Comparison of ENCODE assay signal across 9 mouse cellular contexts in genomic region chr17:84190885-84191284, GRCm38 (mm10). TPM values are rescaled to one million over a fixed set of nuclear protein-coding genes. Genes with fewer than 3 reads are reported as not detected.
DNase-seq lines count a peak whose midpoint lies in the region; ATAC-seq and TF ChIP-seq lines count a peak whose summit lies in the region.
"Had no signal": no experiment of that assay in that cellular context is flagged by ENCODE, and none has a peak within 500 bp of the region (broad histone marks: within the 10 kb centered on the region; RNA-seq: fewer than 3 reads in every experiment).

No protein-coding gene starts in this region.

- H3K9me3 ChIP-seq in forebrain, embryonic 11.5 days (ENCODE audit: control insufficient read depth, low read length): no peaks in the 10 kb centered on the region
- no peaks in the 10 kb centered on the region for H3K9me3 ChIP-seq in forebrain, embryonic 13.5 days (replicated peaks)
- no peaks in the 10 kb centered on the region for H3K9me3 ChIP-seq in ES-E14 (ENCODE audit: control insufficient read depth, insufficient read depth, low read depth, low read length)
- H3K9me3 ChIP-seq: lung, embryonic 15.5 days had no signal

- no peak overlapping the region for H3K9ac ChIP-seq in forebrain, embryonic 11.5 days (ENCODE audit: low read length)
- H3K9ac ChIP-seq in forebrain, embryonic 13.5 days: no peak overlapping the region
- no peak overlapping the region for H3K9ac ChIP-seq in ES-E14 (ENCODE audit: insufficient read depth, low read depth, low read length, poor library complexity, severe bottlenecking)
- H3K9ac ChIP-seq: lung, embryonic 15.5 days had no signal

- ATAC-seq in forebrain, embryonic 11.5 days (replicated peaks; ENCODE audit: low FRiP score): no peak
- ATAC-seq in forebrain, embryonic 13.5 days: no peak
- ATAC-seq in megakaryocyte, adult 5-6 weeks (ENCODE audit: poor library complexity, severe bottlenecking): peak; percentile 7; the same call in 1 of the 2 replicates

- in situ Hi-C loops in ES-E14 (cut with MboI; ENCODE audit: low sequenced_read_pairs in 2 of 2, unreplicated experiment in 2 of 2): no loop called here

- 0 out of 2 replicates have a peak, but pooled peaks cover 2% of the 10 kb centered on the region for H3K27me3 ChIP-seq in forebrain, embryonic 11.5 days (ENCODE audit: control insufficient read depth, insufficient read depth, low read length)
- H3K27me3 ChIP-seq in forebrain, embryonic 13.5 days: peaks cover 14% of the 10 kb centered on the region; the same call in 1 of the 2 replicates
- H3K27me3 ChIP-seq in cerebellum, adult 2 months (ENCODE audit: control insufficient read depth, insufficient read depth, low read length): peaks cover 4% of the 10 kb centered on the region; the same call in 1 of the 2 replicates
- H3K27me3 ChIP-seq: lung, embryonic 15.5 days had no signal

- H3K4me1 ChIP-seq in forebrain, embryonic 11.5 days (replicated peaks; ENCODE audit: control insufficient read depth, insufficient read depth, low read length): peaks cover 12% of the 10 kb centered on the region
- H3K4me1 ChIP-seq in forebrain, embryonic 13.5 days: peaks cover 29% of the 10 kb centered on the region
- peaks cover 3 to 9% of the 10 kb centered on the region in 2 experiments; a peak in 1 of 4 replicates for H3K4me1 ChIP-seq in ES-E14 (ENCODE audit: control insufficient read depth in 2 of 2, insufficient read depth in 2 of 2, low read length in 2 of 2, poor library complexity in 1 of 2)
- no peaks in the 10 kb centered on the region; the same call in 1 of the 2 replicates for H3K4me1 ChIP-seq in cerebellum, adult 2 months (ENCODE audit: control insufficient read depth, insufficient read depth, low read length)

- H3K27ac ChIP-seq in forebrain, embryonic 11.5 days (ENCODE audit: low read depth, low read length): no peak overlapping the region
- H3K27ac ChIP-seq in forebrain, embryonic 13.5 days: no peak overlapping the region
- H3K27ac ChIP-seq in ES-E14 (ENCODE audit: insufficient read depth, low read depth, low read length, poor library complexity, severe bottlenecking): no peak overlapping the region
- no peak overlapping the region for H3K27ac ChIP-seq in cerebellum, adult 2 months (ENCODE audit: insufficient read depth, low read length)
- H3K27ac ChIP-seq: lung, embryonic 15.5 days had no signal

- WGBS in forebrain, embryonic 11.5 days: 33% methylated on average over 8 of the region's 8 CpGs
- 27% methylated on average over 8 of the region's 8 CpGs for WGBS in forebrain, embryonic 13.5 days
- 25% methylated on average over 8 of the region's 8 CpGs for WGBS in cerebellum, adult 2 months

- no peak for TF ChIP-seq POLR2A in cerebellum, adult 2 months (IDR thresholded peaks at IDR 0.05; ENCODE audit: borderline replicate concordance, insufficient read depth, low read length)

- intact Hi-C loops in gastrocnemius, postnatal 14 days (cut with DNase I; ENCODE audit: low total_unique reads): loop anchor here (5.0 to 10.0 kb wide), 3 partner anchors 164 to 289 kb away; no protein-coding TSS in a partner anchor

- H3K4me3 ChIP-seq in forebrain, embryonic 11.5 days (ENCODE audit: low read depth, low read length): no peak overlapping the region
- no peak overlapping the region for H3K4me3 ChIP-seq in forebrain, embryonic 13.5 days
- no peak overlapping the region for H3K4me3 ChIP-seq in ES-E14 (ENCODE audit: insufficient read depth in 1 of 2, low read depth in 1 of 2, low read length in 2 of 2, poor library complexity in 1 of 2, severe bottlenecking in 1 of 2)
- no peak overlapping the region for H3K4me3 ChIP-seq in cerebellum, adult 2 months (replicated peaks; ENCODE audit: insufficient read depth, low read depth, low read length)
- H3K4me3 ChIP-seq: lung, embryonic 15.5 days had no signal

- peak; percentile 93 for TF ChIP-seq CTCF in cerebellum, adult 2 months (IDR thresholded peaks at IDR 0.05; ENCODE audit: borderline replicate concordance, insufficient read depth, low read depth, low read length)

- DNase-seq in forebrain, embryonic 11.5 days (ENCODE audit: low spot score): peak; percentile 88
- no peak for DNase-seq in ES-E14 (ENCODE audit: low read depth, low spot score)
- DNase-seq in cerebellum, adult 2 months: peak; percentile 51 to 75
- DNase-seq in gastrocnemius, postnatal 14 days: peak; percentile 82
- peak; percentile 73 for DNase-seq in layer of hippocampus, adult 9-10 months (ENCODE audit: low spot score)
- DNase-seq in spleen, postnatal 36 days (ENCODE audit: low spot score in 2 of 2): peak; percentile 84 to 89

- no peaks in the 10 kb centered on the region; the same call in 1 of the 2 replicates for H3K36me3 ChIP-seq in forebrain, embryonic 11.5 days (ENCODE audit: control insufficient read depth, insufficient read depth, low read length)
- H3K36me3 ChIP-seq in forebrain, embryonic 13.5 days (ENCODE audit: poor library complexity, severe bottlenecking): 0 out of 2 replicates have a peak, but pooled peaks cover 22% of the 10 kb centered on the region
- peaks cover 20% of the 10 kb centered on the region for H3K36me3 ChIP-seq in ES-E14 (ENCODE audit: control insufficient read depth, insufficient read depth, low read length, poor library complexity, severe bottlenecking)

- H3K4me2 ChIP-seq in forebrain, embryonic 11.5 days (ENCODE audit: low read depth, low read length, severe bottlenecking): no peak overlapping the region
- no peak overlapping the region for H3K4me2 ChIP-seq in forebrain, embryonic 13.5 days
- H3K4me2 ChIP-seq: lung, embryonic 15.5 days had no signal

TF ChIP-seq in ES-E14, 5 proteins besides CTCF, POLR2A, EP300 and RAD21:
- TF ChIP-seq ZNF384 (IDR thresholded peaks at IDR 0.05; ENCODE audit: low read depth, low read length): no peak
- peak; percentile 72; the same call in 1 of the 2 replicates for TF ChIP-seq ZC3H11A (IDR thresholded peaks at IDR 0.05; ENCODE audit: borderline replicate concordance, low read depth, low read length)

RNA-seq across cellular contexts. Expression of gene Zfp36l2, which starts 3.1 kb away (rescaled TPM):
- polyA plus RNA-seq in forebrain, embryonic 11.5 days (2014; fragmentation: Nextera tagmentation; extraction: Ambion mirVana): 11.9 and 15.3 TPM in 2 replicates
- polyA plus RNA-seq in forebrain, embryonic 13.5 days (2015; fragmentation: Nextera tagmentation; extraction: Ambion mirVana): 4.9 and 5.0 TPM in 2 replicates
- 11.0 and 12.6 TPM in 2 replicates for total RNA-seq in ES-E14 (2012; rRNA removed)
- polyA plus RNA-seq in cerebellum, adult 2 months (2012; rRNA removed): 14.2 and 15.9 TPM in 2 replicates
- total RNA-seq in gastrocnemius, postnatal 14 days (2021): 10 to 100 TPM; 17.0 to 21.3 TPM
- total RNA-seq in megakaryocyte, adult 5-6 weeks (2015): 316 and 357 TPM in 2 replicates
- total RNA-seq in megakaryocyte, adult 5-6 weeks (2017): 121 and 168 TPM in 2 replicates
